Mouse (Mus musculus) lung, embryonic 16.5 days (tissue): Measurements from ENCODE around the gene Vmn1r15. TPM values are rescaled to one million over a fixed set of nuclear protein-coding genes. Genes with fewer than 3 reads are reported as not detected.

Experiments
- ATAC-seq: fragments of 200-750 bp; cut with Nextera tagmentation; 2 replicates; pipeline ENCODE4 v1.8.0; 2017; ENCODE audit warnings: low read depth, mild to moderate bottlenecking, moderate library complexity
- H3K27ac ChIP-seq: fragments of 300-500 bp; sonication (generic); 2 replicates; pipeline ENCODE4 v1.5.1; 2014; ENCODE audit warnings: mild to moderate bottlenecking, control low read depth, low read length
- H3K27me3 ChIP-seq: fragments of 300-500 bp; sonication (generic); 2 replicates; pipeline ENCODE4 v1.6.1; 2014; ENCODE audit warnings: low read depth, low read length, mixed read lengths; ENCODE audit not compliant: control insufficient read depth, insufficient read depth
- H3K36me3 ChIP-seq: fragments of 300-500 bp; sonication (generic); 2 replicates; pipeline ENCODE4 v1.6.1; 2014; ENCODE audit warnings: low read length; ENCODE audit not compliant: control insufficient read depth, insufficient read depth
- H3K4me1 ChIP-seq: fragments of 300-500 bp; sonication (generic); replicated peaks from 2 replicates; pipeline ENCODE4 v1.6.1; 2014; ENCODE audit warnings: low read length, mixed read lengths; ENCODE audit not compliant: control insufficient read depth, insufficient read depth
- H3K4me2 ChIP-seq: fragments of 300-500 bp; sonication (generic); 2 replicates; pipeline ENCODE4 v1.6.1; 2014; ENCODE audit warnings: low read depth, low read length, control low read depth
- H3K4me3 ChIP-seq: fragments of 300-500 bp; sonication (generic); 2 replicates; pipeline ENCODE4 v1.5.1; 2014; ENCODE audit warnings: mild to moderate bottlenecking, low read length, control low read depth
- H3K9ac ChIP-seq: fragments of 300-500 bp; sonication (generic); 2 replicates; pipeline ENCODE4 v1.6.1; 2014; ENCODE audit warnings: low read length, control low read depth
- H3K9me3 ChIP-seq: fragments of 300-500 bp; sonication (generic); 2 replicates; pipeline ENCODE4 v1.6.1; 2016; ENCODE audit warnings: low read length; ENCODE audit not compliant: control insufficient read depth
- WGBS: fragments of 180-500 bp; shearing (Covaris S2); extraction: QIAGEN DNeasy Blood & Tissue Kit; methylation state at CpG from one replicate; pipeline ENCODE4 v1.1.7; 2014; 5-methylcytosine and 5-hydroxymethylcytosine counted together
- polyA plus RNA-seq: library from polyadenylated mRNA; unstranded; fragments of >200 nt; fragmentation: Nextera tagmentation; extraction: Ambion mirVana; gene quantifications from 2 replicates; pipeline ENCODE4 v1.2.1, GENCODE M21; 2015

Gene Vmn1r15
- not detected in 2 replicates for polyA plus RNA-seq

DNA sequence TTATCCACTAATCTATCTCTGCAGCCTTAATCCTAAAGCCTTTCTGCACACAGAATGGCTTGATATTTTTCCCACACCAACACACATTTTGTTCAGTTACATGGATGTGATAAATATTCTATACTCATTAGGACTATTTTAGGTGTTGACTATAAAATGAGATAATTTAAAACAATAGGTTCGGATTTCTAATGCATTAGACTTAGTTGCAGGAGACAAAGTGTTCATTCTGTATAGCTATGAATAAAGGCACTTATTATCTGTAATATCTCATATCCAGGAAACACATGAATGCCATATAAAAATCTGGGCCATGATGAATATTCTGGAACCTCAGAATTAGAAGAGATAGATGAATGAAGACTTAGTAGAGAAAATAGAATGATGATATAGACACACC lies at the start of gene Vmn1r15:
Vmn1r15 (plus strand) TSS at position 301 of the 400 bp plus-strand sequence.
- no peak for ATAC-seq
- H3K36me3 ChIP-seq, result no peaks in the 10 kb centered on the region
- 56% methylated on average over 1 of the region's 1 CpGs for WGBS

GRCm38 (mm10) chr6:57231386-57231785 lies 26.4 kb upstream of the Vmn1r15 start, which contains the start of gene Vmn1r14:
TSS of gene Vmn1r14 (plus strand) at chr6:57231686.
- Histone ChIP-seq H3K9ac (no peak within 1 kb of the TSS), H3K4me2 (no peak within 1 kb of the TSS), H3K27me3 (no peaks in the 10 kb centered on the region), H3K36me3 (no peaks in the 10 kb centered on the region), H3K9me3 (no peaks in the 10 kb centered on the region), H3K4me3 (no peak within 1 kb of the TSS), H3K27ac (no peak within 1 kb of the TSS), H3K4me1 (no peaks in the 10 kb centered on the region)
- 96% methylated on average over 3 of the region's 3 CpGs for WGBS
- no peak for ATAC-seq

More for the DNA sequence above, at the start of gene Vmn1r15:
- H3K27ac ChIP-seq, result no peak within 1 kb of the TSS
- no peaks in the 10 kb centered on the region for H3K9me3 ChIP-seq
- H3K9ac ChIP-seq, result no peak within 1 kb of the TSS
- H3K4me3 ChIP-seq, result no peak within 1 kb of the TSS
- H3K27me3 ChIP-seq, result no peaks in the 10 kb centered on the region
- H3K4me2 ChIP-seq, result no peak within 1 kb of the TSS
- H3K4me1 ChIP-seq, result no peaks in the 10 kb centered on the region

DNA sequence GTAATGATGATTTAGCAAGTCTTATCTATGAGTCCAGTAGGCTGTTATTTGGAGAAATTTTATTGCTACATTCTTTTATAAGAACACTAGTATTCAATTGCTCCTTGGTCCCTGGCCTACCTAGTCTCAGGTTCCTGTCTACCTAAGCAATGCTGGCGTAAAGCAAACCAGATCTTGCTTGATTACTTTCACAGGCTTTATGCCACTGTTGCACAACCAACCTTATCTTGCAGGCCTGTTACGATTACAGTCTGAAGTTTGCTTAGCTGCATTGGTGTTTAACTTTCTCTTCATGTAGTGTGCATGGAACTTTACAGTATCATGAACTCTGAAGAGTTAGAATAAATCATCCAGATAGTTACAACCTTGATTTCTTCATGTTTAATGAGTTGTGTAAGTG lies 3.2 kb downstream of the Vmn1r15 start:
- Histone ChIP-seq H3K36me3 (no peaks in the 10 kb centered on the region), H3K9ac (no peak overlapping the region), H3K4me1 (no peaks in the 10 kb centered on the region), H3K9me3 (no peaks in the 10 kb centered on the region), H3K27me3 (no peaks in the 10 kb centered on the region), H3K4me2 (no peak overlapping the region), H3K4me3 (no peak overlapping the region), H3K27ac (no peak overlapping the region)
- WGBS, result 64% methylated on average over 2 of the region's 2 CpGs
- no peak for ATAC-seq

DNA sequence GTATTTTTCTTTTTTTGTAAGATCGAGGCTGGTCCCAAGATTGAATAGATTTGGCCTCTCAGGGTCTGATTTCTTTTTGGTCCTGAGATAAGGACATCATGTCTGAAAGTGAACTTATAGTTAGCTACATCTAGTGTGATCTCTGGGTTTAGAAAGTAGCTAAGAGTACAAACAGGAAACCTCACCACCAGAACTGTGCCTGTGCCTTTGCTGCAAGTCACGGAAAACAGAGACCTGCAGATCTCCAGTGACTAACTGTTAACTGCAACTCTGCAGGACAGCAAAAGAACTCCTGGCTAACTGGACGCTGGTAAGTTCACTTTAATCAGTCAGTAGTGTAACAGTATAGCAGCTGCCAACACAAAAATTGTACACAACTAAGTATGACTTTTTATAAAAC lies 14.1 kb downstream of the Vmn1r15 start:
- 60% methylated on average over 3 of the region's 3 CpGs for WGBS
- Histone ChIP-seq H3K4me2 (no peak overlapping the region), H3K4me3 (no peak overlapping the region)

DNA sequence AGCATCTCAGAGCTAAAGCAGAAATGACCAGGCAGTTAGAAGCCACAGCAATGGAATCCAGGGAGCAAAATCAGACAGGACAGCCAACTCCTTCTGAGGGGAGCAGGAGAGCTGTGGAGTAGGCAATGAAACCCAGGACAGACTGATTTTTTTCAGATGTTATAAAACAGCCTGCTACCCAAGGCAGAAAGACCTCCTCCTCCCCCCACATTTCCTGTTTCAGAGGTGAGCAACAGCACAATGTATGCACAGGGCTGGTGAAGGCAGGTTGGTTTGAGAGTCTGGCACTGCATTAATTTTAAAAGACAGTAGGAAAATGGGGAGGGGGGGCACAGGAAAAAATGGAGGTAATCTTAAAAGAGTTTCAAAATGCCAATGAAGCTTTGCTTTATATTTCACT lies 14.8 kb downstream of the Vmn1r15 start:
- Histone ChIP-seq H3K4me1 (no peaks in the 10 kb centered on the region), H3K9ac (no peak overlapping the region), H3K4me2 (no peak overlapping the region), H3K4me3 (no peak overlapping the region), H3K36me3 (no peaks in the 10 kb centered on the region), H3K27ac (no peak overlapping the region), H3K27me3 (no peaks in the 10 kb centered on the region), H3K9me3 (no peaks in the 10 kb centered on the region)
- no peak for ATAC-seq

More for the DNA sequence above, 14.1 kb downstream of the Vmn1r15 start:
- Histone ChIP-seq H3K27ac (no peak overlapping the region), H3K9ac (no peak overlapping the region), H3K27me3 (no peaks in the 10 kb centered on the region), H3K36me3 (no peaks in the 10 kb centered on the region), H3K4me1 (no peaks in the 10 kb centered on the region), H3K9me3 (no peaks in the 10 kb centered on the region)
- ATAC-seq, result no peak

- no peak overlapping the region for H3K27ac ChIP-seq
- no peaks in the 10 kb centered on the region for H3K36me3 ChIP-seq
- H3K27me3 ChIP-seq, result no peaks in the 10 kb centered on the region
- ATAC-seq, result no peak
- H3K9ac ChIP-seq, result no peak overlapping the region
- H3K4me2 ChIP-seq, result no peak overlapping the region
- no peaks in the 10 kb centered on the region for H3K4me1 ChIP-seq
- no peak overlapping the region for H3K4me3 ChIP-seq
- H3K9me3 ChIP-seq, result no peaks in the 10 kb centered on the region
These were observed 21.2 kb downstream of the Vmn1r15 start for GRCm38 (mm10) chr6:57278952-57279351.

Other genes with a start within 250 kb of the Vmn1r15 start
- gene Vmn1r7, start 232.6 kb upstream of the Vmn1r15 start, polyA plus RNA-seq, result not detected in 2 replicates
- gene Vmn1r8, start 225.7 kb upstream of the Vmn1r15 start, polyA plus RNA-seq, result not detected in 2 replicates
- gene Vmn1r9, start 191.2 kb upstream of the Vmn1r15 start, polyA plus RNA-seq, result not detected in 2 replicates
- not detected in 2 replicates for gene Vmn1r10, start 148.5 kb upstream of the Vmn1r15 start, polyA plus RNA-seq
- gene Vmn1r11, start 124.5 kb upstream of the Vmn1r15 start, polyA plus RNA-seq, result not detected in 2 replicates
- not detected in 2 replicates for gene Vmn1r12, start 101.0 kb upstream of the Vmn1r15 start, polyA plus RNA-seq
- gene Vmn1r13, start 54.7 kb upstream of the Vmn1r15 start, polyA plus RNA-seq, result not detected in 2 replicates
- not detected in 2 replicates for gene Vmn1r14, start 26.3 kb upstream of the Vmn1r15 start, polyA plus RNA-seq
- not detected in 2 replicates for gene Vmn1r16, start 71.5 kb downstream of the Vmn1r15 start, polyA plus RNA-seq
- gene Vmn1r17, start 105.8 kb downstream of the Vmn1r15 start, polyA plus RNA-seq, result not detected in 2 replicates
- gene Vmn1r18, start 137.8 kb downstream of the Vmn1r15 start, polyA plus RNA-seq, result not detected in 2 replicates
- gene Vmn1r19, start 145.8 kb downstream of the Vmn1r15 start, polyA plus RNA-seq, result not detected in 2 replicates
- gene Vmn1r20, start 171.0 kb downstream of the Vmn1r15 start, polyA plus RNA-seq, result 0.08 TPM in 1 of 2 replicates, not detected in the other